Mouse (Mus musculus): Measurements from ENCODE around the gene Fxr2. TPM values are rescaled to one million over a fixed set of nuclear protein-coding genes. Genes with fewer than 3 reads are reported as not detected.

The Fxr2 gene
- polyA plus RNA-seq (2014; fragmentation: Illumina TruSeq; extraction: RNeasy Lipid Tissue Mini Kit (QIAGEN cat#74804); ENCODE audit: low read depth, low replicate concordance), result 12.4 TPM

DNA sequence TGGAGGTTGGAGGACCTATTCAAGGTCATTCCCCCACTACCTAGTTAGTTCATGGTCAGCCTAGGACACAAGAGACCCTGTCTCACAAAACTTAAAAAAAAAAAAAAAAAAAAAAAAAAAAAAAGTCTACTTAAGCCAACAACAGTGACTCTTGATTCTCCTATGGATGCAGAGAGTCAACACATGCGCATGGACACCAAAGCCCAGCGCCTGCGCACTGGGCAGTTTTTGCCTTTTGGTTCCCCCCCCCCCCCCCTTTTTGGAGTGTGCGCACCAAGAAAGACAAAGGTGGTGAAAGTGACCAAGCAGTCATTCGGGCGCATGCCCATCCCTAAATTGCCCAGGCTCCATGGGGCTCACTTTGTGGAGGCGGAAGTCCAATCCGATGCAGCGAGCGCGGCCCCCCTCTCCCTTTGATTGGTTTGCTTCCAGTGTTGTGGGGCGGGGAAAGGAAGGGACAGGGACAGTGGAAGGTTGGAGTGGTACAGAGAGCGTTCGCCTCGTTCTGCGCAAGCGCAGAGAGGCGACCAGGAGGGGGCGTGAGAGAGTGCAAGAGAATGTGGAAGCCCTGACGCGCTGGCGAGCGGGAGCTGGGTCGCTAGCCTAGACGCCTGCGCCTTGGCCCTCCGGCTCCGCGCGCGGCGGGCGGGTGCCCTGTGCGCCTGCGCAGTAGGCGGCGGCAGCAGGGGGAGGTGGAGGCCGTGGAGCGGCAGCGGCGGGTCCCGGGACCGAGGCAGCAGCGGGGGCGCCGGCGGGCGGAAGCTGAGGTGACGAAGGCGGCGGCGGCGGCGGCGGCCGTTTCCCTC, at the start of gene Fxr2:
Gene Fxr2, plus strand, starts transcription at position 707 of the 806 bp plus-strand sequence.

DNA sequence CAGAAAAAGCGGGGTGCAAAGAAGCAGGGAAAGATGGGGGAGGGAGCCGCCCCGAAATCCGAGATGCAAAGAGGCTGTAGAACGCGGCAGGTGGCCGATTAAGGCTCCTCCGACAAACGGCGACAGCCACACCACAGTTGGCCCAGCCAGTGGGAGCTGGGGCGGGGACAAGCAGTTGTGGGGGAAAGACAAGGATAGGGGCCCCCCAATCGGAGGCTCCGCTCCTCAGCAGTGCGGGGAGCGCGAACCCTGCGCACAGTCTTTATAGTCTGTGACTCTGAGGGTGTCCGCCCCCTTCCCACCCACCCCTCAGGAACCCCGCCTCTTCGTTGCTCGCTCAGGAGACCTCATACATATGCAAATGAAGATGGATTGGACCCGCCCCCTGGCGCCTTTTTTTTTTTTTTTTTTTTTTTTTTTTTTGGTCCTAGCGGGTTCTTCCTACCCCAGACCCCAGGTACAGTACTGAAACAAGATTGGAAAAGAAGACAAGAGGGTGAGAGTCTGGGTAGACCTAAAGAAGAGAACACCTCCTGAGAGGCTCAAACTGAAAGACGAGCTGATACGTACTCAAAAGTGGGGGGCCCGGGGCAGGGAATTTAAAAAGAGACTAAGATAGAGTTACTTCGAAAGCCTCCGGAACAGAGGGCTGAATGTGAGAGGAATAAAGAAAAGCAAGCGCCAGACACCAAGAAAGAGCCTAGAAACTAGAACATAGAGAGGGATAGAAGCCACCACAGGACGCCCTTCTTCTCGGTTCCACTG, 26.9 kb upstream of the Fxr2 start, which contains the start of gene Atp1b2:
Gene Atp1b2, minus strand, starts transcription at position 217 of the 765 bp plus-strand sequence.

DNA sequence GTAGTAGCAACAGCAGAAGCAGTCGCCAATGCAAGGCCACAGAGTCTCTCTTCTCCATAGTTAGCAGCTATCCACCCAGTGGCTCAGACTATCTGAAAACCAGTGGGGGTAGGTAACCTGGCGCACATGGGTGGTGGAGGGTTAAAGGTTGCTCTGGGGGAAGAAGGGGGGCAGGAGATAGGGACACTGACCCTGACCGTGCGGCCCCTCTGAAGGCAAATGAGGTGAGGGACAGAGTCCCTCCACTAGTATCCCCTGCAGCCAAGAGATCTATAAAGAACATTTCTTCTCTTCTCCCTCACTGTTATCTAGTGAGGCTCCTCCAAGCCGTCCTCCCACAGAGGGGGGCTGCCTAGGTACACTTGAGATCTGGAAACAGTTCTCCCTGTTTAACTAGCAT, 15.0 kb upstream of the Fxr2 start, which contains the start of gene Shbg:
Gene Shbg, minus strand, starts transcription at position 101 of the 400 bp plus-strand sequence.

DNA sequence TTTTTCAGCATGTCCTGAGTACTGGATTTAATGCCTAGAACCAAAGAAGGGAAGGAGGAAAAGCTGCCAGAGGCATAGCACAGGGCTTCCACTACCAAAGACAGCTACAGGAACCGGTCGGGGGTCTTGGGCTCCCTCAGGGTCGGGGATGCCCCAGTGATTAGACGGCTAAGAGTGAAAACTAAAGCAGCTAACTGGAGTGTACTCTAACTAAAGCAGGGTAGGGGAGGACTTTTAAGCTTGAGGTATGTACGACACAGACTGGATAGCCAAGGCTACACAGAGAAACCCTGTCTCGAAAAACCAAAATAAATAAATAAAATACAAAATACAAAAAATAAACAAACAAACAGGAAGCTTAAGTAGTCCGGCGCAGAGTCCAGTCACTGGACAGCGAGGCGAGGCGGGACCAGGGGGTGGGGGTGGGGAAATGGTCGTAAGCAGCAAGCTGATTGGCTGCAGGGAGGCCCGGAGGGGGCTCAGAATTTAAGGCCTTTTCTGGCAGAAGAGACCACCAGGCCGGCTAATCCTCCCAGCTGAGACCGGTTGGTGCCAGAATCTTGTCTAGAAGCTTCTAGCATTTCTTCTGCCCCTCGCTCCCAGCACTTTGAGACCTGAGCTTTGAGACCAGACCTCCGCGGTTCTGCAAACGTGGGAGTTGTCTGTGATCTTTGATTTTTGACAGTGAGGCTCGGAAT, 11.1 kb upstream of the Fxr2 start, which contains the start of gene Sat2:
Gene Sat2, plus strand, starts transcription at position 454 of the 698 bp plus-strand sequence.

DNA sequence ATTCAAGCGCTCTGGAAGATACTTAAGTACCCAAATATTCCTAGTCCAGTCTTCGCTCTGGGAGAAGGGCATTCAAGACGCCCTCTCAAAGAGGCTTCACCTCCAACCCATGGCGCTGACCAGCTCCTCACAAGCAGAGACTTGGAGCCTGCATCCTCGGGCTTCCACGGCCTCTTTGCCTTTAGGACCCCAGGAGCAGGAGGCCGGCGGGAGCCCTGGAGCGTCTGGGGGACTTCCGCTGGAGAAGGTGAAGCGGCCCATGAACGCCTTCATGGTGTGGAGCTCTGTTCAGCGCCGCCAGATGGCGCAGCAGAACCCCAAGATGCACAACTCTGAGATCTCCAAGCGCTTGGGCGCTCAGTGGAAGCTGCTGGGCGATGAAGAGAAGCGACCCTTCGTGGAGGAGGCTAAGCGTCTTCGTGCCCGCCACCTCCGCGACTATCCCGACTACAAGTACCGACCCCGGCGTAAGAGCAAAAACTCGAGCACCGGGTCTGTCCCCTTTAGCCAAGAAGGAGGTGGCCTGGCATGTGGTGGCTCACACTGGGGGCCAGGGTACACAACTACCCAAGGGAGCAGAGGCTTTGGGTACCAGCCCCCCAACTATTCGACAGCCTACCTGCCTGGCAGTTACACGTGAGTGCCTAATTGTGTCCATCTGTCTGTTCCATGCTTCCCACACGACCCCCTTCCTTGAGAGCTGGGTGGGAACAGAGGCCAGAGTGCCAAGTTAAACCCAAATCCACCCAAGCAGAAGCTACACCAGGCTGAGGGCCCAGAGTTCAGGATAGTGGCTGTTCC, 22.7 kb downstream of the Fxr2 start, which contains the start of gene Sox15:
Gene Sox15, plus strand, starts transcription at position 51 of the 801 bp plus-strand sequence.

DNA sequence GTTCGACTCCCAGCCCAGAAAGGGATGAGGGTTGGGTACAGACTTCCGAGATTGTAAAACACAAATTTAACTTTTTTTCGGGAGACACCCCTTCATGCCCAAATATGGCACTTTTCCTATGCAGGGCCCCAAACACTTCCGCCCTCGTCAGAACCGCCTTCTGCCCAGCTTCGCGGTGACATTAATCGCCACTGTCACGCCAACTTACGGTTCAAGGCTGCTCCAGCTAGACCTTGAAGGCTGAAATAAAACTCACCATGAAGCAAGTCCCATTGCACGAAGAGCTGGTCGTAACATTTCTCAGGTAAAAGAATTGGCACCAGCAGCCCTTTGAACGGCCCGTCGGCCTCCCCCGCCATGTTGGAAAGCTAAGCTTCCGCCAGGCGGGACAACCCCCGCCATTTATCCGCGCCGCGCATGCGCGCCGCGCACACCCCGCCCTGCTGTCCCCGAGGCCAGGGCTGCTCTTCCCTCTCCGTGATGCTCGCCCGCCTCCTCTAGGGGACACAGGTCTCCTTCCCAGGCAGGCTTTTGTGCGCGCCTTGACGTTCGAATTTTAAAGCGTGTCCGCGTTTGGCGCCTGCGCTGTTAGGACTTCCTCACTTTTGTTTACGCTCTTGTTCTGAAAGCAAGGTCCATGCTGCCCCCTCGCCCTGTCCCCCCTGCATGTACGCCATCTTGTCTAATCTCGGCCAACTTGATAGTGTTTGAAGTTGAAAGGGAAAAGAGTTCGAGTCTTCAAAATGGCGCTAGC, 29.6 kb downstream of the Fxr2 start, which contains the start of gene Mpdu1:
Gene Mpdu1, minus strand, starts transcription at position 430 of the 754 bp plus-strand sequence.

DNA sequence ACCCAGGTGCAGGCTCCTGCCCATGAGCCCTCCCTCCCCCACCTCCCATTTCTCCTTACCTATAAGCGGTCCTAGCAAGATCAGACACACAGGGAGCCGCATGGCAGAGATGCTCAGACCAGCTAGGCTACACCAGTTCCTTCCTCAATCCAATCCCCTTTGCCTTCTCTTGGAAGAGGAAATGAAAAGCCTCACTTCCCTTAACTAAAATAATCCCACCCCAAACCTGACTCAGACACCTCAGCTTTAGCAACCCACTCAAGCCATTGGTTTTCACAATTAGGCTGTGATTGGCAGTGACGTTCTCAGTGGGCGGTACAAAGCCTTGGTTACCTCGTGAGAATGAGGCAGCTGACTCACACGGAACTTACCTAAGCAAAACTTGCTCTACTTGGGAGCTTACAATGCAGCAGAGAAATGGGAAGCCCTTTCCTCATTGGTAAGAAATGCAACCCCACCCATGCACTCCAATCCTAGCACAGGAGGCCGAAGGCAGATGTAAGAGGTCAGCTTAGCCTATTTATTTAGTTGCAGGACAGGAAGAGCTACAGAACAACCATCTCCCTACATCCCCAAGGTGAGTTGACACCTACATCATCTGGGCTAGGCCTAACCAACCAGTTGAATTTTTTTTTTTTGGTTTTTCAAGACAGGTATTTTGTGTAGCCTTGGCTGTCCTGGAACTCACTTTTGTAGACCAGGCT, 33.3 kb downstream of the Fxr2 start, which contains the start of gene Cd68:
Gene Cd68, minus strand, starts transcription at position 193 of the 704 bp plus-strand sequence.

DNA sequence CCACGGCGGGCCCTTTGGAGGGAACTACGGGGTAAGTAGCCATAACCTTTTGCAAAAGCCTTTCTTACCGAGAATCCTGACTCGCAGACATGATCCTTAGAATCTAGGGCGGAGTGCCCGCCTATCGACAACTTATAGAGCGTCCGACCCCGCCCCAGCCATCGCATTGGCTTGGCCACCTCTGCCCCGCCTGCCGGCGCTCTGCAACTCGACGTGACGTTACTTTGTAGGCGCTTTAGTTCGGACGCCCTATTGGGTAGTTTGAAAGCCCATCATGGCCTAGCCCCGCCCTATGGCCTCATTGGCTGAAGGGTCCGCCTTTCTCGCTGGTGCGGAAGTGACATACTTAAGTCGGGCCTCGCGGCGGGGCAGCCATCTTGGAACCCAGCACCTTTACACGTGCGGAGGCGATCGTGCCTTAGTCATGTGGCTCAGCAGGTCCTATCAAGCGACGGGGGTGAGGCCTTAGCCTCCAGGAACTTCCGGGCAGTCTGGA, 39.5 kb downstream of the Fxr2 start, which contains the start of gene Eif4a1:
Gene Eif4a1, minus strand, starts transcription at position 213 of the 496 bp plus-strand sequence.

DNA sequence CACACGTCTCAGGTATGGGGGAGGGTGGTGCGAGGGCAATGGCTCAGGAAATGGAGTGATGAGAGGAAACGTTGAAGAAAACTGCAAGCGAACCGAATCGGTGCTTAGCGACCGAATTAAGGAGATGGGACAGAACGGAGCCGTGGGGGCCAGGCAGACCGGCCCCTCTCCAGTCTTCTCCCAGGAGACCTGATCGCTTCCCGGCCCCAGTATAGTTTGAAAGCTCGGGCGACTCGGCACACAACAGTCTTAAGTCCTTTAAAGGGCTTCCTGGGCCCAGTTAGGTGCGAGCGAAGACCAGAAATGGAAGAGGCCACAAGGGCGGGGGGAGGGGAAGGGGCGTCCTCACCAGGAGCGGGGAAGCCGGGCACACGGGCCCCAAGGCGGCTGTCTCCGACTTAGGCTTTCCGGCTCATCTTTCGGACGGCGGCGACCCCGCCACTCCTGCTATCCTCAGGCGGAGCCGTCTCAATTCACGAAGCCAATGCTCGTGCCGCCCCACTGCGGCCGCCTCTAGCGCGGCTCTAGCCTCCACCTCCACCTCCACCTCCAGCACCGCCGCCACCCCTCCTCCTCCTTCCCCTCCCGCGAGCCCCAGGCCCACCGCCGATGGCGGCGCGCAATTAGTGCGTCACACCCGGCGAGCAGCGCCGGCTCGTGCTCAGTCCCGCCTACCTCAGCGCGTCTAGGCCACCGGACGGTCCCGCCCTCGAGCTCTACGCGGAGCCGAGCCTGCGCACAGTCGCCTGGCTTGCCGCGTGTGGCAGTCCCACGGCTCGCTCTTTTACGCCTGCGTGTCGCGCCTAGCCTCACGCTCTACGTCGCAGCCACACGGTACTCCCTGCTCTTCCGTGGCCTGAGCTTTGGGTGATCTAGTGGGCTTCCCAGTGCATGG, 48.8 kb downstream of the Fxr2 start, which contains the start of gene Senp3:
Gene Senp3, minus strand, starts transcription at position 771 of the 895 bp plus-strand sequence.

DNA sequence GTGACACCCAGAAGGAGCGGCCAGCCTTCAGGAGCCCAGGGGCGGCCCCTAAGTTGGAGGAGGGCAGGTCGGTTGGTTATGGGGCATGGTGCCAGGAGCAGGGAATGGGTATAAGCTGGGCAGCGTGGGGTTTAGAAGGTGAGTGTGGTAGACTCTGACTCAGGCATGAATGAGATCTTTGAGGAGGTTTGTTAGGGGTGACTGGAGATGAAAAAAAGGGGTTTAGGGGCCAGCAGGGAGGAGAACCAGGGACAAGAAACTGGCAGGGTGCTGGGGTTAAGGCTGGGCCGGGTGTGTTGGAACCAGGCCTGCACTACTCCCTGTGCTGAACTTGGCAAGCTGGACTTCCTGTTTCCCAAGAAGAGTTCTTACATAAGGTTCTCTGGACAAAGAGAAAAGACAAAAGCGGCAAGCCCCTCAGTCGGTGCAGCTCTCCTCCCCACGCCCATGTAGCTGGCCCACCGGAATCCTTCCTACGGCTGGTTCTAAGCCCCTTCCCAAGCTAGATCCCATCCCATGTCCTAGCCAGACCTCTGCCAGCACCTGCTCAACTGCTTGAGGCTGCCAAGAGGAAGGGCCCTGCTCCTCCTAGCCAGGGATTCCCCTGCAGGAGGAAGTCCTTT, 52.8 kb downstream of the Fxr2 start, which contains the start of gene Tnfsf13:
Gene Tnfsf13, minus strand, starts transcription at position 259 of the 623 bp plus-strand sequence.

DNA sequence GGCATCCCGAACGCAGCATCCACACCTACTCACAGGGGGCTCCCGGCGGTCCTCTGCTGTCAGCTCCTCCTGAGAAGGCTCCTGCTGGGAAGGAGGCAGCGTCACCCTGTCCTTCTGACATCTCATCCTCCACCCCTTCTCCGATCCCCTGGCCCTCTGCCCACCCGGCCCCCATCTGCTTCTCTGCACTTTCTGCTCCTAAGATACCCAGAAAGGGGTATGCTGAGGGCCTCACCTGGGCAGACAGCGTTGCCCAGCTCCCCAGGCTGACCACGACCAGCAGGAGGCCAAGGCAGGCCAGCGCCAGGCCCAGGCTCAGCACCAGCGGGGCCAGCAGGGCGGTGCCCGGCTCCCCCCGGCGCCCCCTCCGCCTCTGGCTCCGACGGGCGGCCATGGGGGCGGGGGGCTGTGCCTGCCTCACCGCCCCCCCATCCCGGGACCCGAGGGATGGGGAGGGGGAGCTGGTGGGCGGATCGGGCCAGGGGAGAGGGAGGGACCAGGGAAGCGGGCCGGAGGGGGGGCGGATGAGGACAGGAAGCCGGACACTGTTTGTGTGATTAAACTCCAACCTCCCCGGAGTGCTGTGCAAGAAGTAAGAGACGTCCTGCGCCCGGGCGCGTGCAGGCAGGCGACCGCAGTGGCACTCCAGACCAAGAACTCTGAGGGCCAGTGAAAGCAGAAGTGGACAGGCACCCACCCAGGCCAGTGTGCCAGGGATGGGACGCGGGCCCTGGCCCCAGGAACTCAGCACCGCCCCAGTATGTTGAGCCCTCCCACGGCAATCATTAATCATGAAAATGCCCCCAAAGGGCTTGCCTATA, 62.8 kb downstream of the Fxr2 start, which contains the start of the genes Tnfsf12 and Tnfsfm13:
Gene Tnfsf12, minus strand, starts transcription at position 489 of the 821 bp plus-strand sequence.
Gene Tnfsfm13, minus strand, starts transcription at position 738 of the 821 bp plus-strand sequence.

Other genes with a start within 250 kb of the Fxr2 start
- 5.3 TPM for gene Naa38, start 237.5 kb upstream of the Fxr2 start, polyA plus RNA-seq (2014; fragmentation: Illumina TruSeq; extraction: RNeasy Lipid Tissue Mini Kit (QIAGEN cat#74804); ENCODE audit: low read depth, low replicate concordance)
- 31.9 TPM for gene Cyb5d1, start 237.4 kb upstream of the Fxr2 start, polyA plus RNA-seq (2014; fragmentation: Illumina TruSeq; extraction: RNeasy Lipid Tissue Mini Kit (QIAGEN cat#74804); ENCODE audit: low read depth, low replicate concordance)
- not detected for gene Tmem88, start 234.8 kb upstream of the Fxr2 start, polyA plus RNA-seq (2014; fragmentation: Illumina TruSeq; extraction: RNeasy Lipid Tissue Mini Kit (QIAGEN cat#74804); ENCODE audit: low read depth, low replicate concordance)
- 7.2 TPM for gene Kdm6b, start 219.3 kb upstream of the Fxr2 start, polyA plus RNA-seq (2014; fragmentation: Illumina TruSeq; extraction: RNeasy Lipid Tissue Mini Kit (QIAGEN cat#74804); ENCODE audit: low read depth, low replicate concordance)
- gene Dnah2, start 83.9 kb upstream of the Fxr2 start, polyA plus RNA-seq (2014; fragmentation: Illumina TruSeq; extraction: RNeasy Lipid Tissue Mini Kit (QIAGEN cat#74804); ENCODE audit: low read depth, low replicate concordance), result 0.13 TPM
- 0.38 TPM for gene Efnb3, start 72.8 kb upstream of the Fxr2 start, polyA plus RNA-seq (2014; fragmentation: Illumina TruSeq; extraction: RNeasy Lipid Tissue Mini Kit (QIAGEN cat#74804); ENCODE audit: low read depth, low replicate concordance)
- 1.9 TPM for gene Wrap53, start 52.7 kb upstream of the Fxr2 start, polyA plus RNA-seq (2014; fragmentation: Illumina TruSeq; extraction: RNeasy Lipid Tissue Mini Kit (QIAGEN cat#74804); ENCODE audit: low read depth, low replicate concordance)
- 6.8 TPM for gene Trp53, start 52.6 kb upstream of the Fxr2 start, polyA plus RNA-seq (2014; fragmentation: Illumina TruSeq; extraction: RNeasy Lipid Tissue Mini Kit (QIAGEN cat#74804); ENCODE audit: low read depth, low replicate concordance)
- gene Atp1b2, start 27.0 kb upstream of the Fxr2 start, polyA plus RNA-seq (2014; fragmentation: Illumina TruSeq; extraction: RNeasy Lipid Tissue Mini Kit (QIAGEN cat#74804); ENCODE audit: low read depth, low replicate concordance), result 6.9 TPM
- not detected for gene Shbg, start 15.1 kb upstream of the Fxr2 start, polyA plus RNA-seq (2014; fragmentation: Illumina TruSeq; extraction: RNeasy Lipid Tissue Mini Kit (QIAGEN cat#74804); ENCODE audit: low read depth, low replicate concordance)
- 1.7 TPM for gene Sat2, start 11.0 kb upstream of the Fxr2 start, polyA plus RNA-seq (2014; fragmentation: Illumina TruSeq; extraction: RNeasy Lipid Tissue Mini Kit (QIAGEN cat#74804); ENCODE audit: low read depth, low replicate concordance)
- not detected for gene Sox15, start 22.3 kb downstream of the Fxr2 start, polyA plus RNA-seq (2014; fragmentation: Illumina TruSeq; extraction: RNeasy Lipid Tissue Mini Kit (QIAGEN cat#74804); ENCODE audit: low read depth, low replicate concordance)
- gene Mpdu1, start 29.7 kb downstream of the Fxr2 start, polyA plus RNA-seq (2014; fragmentation: Illumina TruSeq; extraction: RNeasy Lipid Tissue Mini Kit (QIAGEN cat#74804); ENCODE audit: low read depth, low replicate concordance), result 20.3 TPM
- gene Cd68, start 33.2 kb downstream of the Fxr2 start, polyA plus RNA-seq (2014; fragmentation: Illumina TruSeq; extraction: RNeasy Lipid Tissue Mini Kit (QIAGEN cat#74804); ENCODE audit: low read depth, low replicate concordance), result 2.6 TPM
- 463 TPM for gene Eif4a1, start 39.4 kb downstream of the Fxr2 start, polyA plus RNA-seq (2014; fragmentation: Illumina TruSeq; extraction: RNeasy Lipid Tissue Mini Kit (QIAGEN cat#74804); ENCODE audit: low read depth, low replicate concordance)
- 129 TPM for gene Senp3, start 49.1 kb downstream of the Fxr2 start, polyA plus RNA-seq (2014; fragmentation: Illumina TruSeq; extraction: RNeasy Lipid Tissue Mini Kit (QIAGEN cat#74804); ENCODE audit: low read depth, low replicate concordance)
- gene Tnfsf13, start 52.8 kb downstream of the Fxr2 start, polyA plus RNA-seq (2014; fragmentation: Illumina TruSeq; extraction: RNeasy Lipid Tissue Mini Kit (QIAGEN cat#74804); ENCODE audit: low read depth, low replicate concordance), result 38.2 TPM
- gene Tnfsf12, start 62.9 kb downstream of the Fxr2 start, polyA plus RNA-seq (2014; fragmentation: Illumina TruSeq; extraction: RNeasy Lipid Tissue Mini Kit (QIAGEN cat#74804); ENCODE audit: low read depth, low replicate concordance), result 1.6 TPM
- 8.2 TPM for gene Tnfsfm13, start 63.1 kb downstream of the Fxr2 start, polyA plus RNA-seq (2014; fragmentation: Illumina TruSeq; extraction: RNeasy Lipid Tissue Mini Kit (QIAGEN cat#74804); ENCODE audit: low read depth, low replicate concordance)
- gene Polr2a, start 125.6 kb downstream of the Fxr2 start, polyA plus RNA-seq (2014; fragmentation: Illumina TruSeq; extraction: RNeasy Lipid Tissue Mini Kit (QIAGEN cat#74804); ENCODE audit: low read depth, low replicate concordance), result 25.7 TPM
- gene Slc35g3, start 129.0 kb downstream of the Fxr2 start, polyA plus RNA-seq (2014; fragmentation: Illumina TruSeq; extraction: RNeasy Lipid Tissue Mini Kit (QIAGEN cat#74804); ENCODE audit: low read depth, low replicate concordance), result not detected
- gene Zbtb4, start 132.9 kb downstream of the Fxr2 start, polyA plus RNA-seq (2014; fragmentation: Illumina TruSeq; extraction: RNeasy Lipid Tissue Mini Kit (QIAGEN cat#74804); ENCODE audit: low read depth, low replicate concordance), result 17.7 TPM
- 4.0 TPM for gene Chrnb1, start 163.0 kb downstream of the Fxr2 start, polyA plus RNA-seq (2014; fragmentation: Illumina TruSeq; extraction: RNeasy Lipid Tissue Mini Kit (QIAGEN cat#74804); ENCODE audit: low read depth, low replicate concordance)
- 9.5 TPM for gene Fgf11, start 168.9 kb downstream of the Fxr2 start, polyA plus RNA-seq (2014; fragmentation: Illumina TruSeq; extraction: RNeasy Lipid Tissue Mini Kit (QIAGEN cat#74804); ENCODE audit: low read depth, low replicate concordance)
- 11.7 TPM for gene Tmem102, start 172.6 kb downstream of the Fxr2 start, polyA plus RNA-seq (2014; fragmentation: Illumina TruSeq; extraction: RNeasy Lipid Tissue Mini Kit (QIAGEN cat#74804); ENCODE audit: low read depth, low replicate concordance)
- gene Gm39566, start 182.3 kb downstream of the Fxr2 start, polyA plus RNA-seq (2014; fragmentation: Illumina TruSeq; extraction: RNeasy Lipid Tissue Mini Kit (QIAGEN cat#74804); ENCODE audit: low read depth, low replicate concordance), result not detected
- not detected for gene Spem2, start 185.5 kb downstream of the Fxr2 start, polyA plus RNA-seq (2014; fragmentation: Illumina TruSeq; extraction: RNeasy Lipid Tissue Mini Kit (QIAGEN cat#74804); ENCODE audit: low read depth, low replicate concordance)
- gene Spem1, start 189.2 kb downstream of the Fxr2 start, polyA plus RNA-seq (2014; fragmentation: Illumina TruSeq; extraction: RNeasy Lipid Tissue Mini Kit (QIAGEN cat#74804); ENCODE audit: low read depth, low replicate concordance), result not detected
- gene Nlgn2, start 204.8 kb downstream of the Fxr2 start, polyA plus RNA-seq (2014; fragmentation: Illumina TruSeq; extraction: RNeasy Lipid Tissue Mini Kit (QIAGEN cat#74804); ENCODE audit: low read depth, low replicate concordance), result 0.88 TPM
- 18.5 TPM for gene Tmem256, start 205.5 kb downstream of the Fxr2 start, polyA plus RNA-seq (2014; fragmentation: Illumina TruSeq; extraction: RNeasy Lipid Tissue Mini Kit (QIAGEN cat#74804); ENCODE audit: low read depth, low replicate concordance)
- 0.98 TPM for gene Plscr3, start 213.4 kb downstream of the Fxr2 start, polyA plus RNA-seq (2014; fragmentation: Illumina TruSeq; extraction: RNeasy Lipid Tissue Mini Kit (QIAGEN cat#74804); ENCODE audit: low read depth, low replicate concordance)
- 5.4 TPM for gene Tnk1, start 225.7 kb downstream of the Fxr2 start, polyA plus RNA-seq (2014; fragmentation: Illumina TruSeq; extraction: RNeasy Lipid Tissue Mini Kit (QIAGEN cat#74804); ENCODE audit: low read depth, low replicate concordance)
- not detected for gene Tmem95, start 245.0 kb downstream of the Fxr2 start, polyA plus RNA-seq (2014; fragmentation: Illumina TruSeq; extraction: RNeasy Lipid Tissue Mini Kit (QIAGEN cat#74804); ENCODE audit: low read depth, low replicate concordance)
- 2.9 TPM for gene Kctd11, start 248.4 kb downstream of the Fxr2 start, polyA plus RNA-seq (2014; fragmentation: Illumina TruSeq; extraction: RNeasy Lipid Tissue Mini Kit (QIAGEN cat#74804); ENCODE audit: low read depth, low replicate concordance)